Mouse (Mus musculus) liver, adult 10 weeks (tissue): ENCODE data around the gene Abcb8. TPM values are rescaled to one million over a fixed set of nuclear protein-coding genes. Genes with fewer than 3 reads are reported as not detected.

Experiments used
- polyA plus RNA-seq: library from polyadenylated mRNA; stranded (reverse); fragments of 350-450 nt; fragmentation: Illumina TruSeq; extraction: RNeasy Lipid Tissue Mini Kit (QIAGEN cat#74804); gene quantifications from one replicate; pipeline ENCODE4 v1.2.3, GENCODE M21; 2014; ENCODE audit warnings: low read depth, low replicate concordance

Abcb8 gene
- polyA plus RNA-seq = 3.7 TPM

DNA sequence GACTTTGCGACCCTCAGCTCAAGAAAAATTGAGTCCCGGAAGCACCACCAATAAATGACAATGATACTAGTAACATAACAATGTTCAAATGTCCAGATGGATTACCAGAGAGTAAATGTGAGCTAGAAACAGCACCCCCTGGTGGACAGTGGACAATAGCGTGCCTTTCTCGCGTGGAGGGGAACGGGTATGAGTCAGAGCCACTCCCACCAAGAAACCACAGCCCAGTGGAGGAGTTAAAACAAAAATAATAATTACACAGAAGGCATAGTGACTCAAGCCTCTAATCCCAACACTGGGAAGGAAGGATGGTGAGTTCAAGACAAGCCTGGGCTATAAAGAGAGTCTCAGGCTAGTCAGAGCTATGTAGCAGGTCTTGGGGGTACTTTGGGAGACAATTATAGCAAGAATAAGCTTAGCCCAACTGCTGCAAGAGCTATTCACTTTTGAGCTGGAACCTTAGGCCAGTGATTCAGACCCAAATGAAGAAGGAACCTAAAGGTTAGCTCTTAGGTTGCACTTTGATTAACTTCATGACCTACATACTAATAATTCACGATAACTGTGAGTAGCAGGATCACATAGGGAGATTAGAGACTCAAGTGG, at the start of gene Abcb8:
Abcb8 (plus strand) TSS at position 272 of the 606 bp plus-strand sequence.

DNA sequence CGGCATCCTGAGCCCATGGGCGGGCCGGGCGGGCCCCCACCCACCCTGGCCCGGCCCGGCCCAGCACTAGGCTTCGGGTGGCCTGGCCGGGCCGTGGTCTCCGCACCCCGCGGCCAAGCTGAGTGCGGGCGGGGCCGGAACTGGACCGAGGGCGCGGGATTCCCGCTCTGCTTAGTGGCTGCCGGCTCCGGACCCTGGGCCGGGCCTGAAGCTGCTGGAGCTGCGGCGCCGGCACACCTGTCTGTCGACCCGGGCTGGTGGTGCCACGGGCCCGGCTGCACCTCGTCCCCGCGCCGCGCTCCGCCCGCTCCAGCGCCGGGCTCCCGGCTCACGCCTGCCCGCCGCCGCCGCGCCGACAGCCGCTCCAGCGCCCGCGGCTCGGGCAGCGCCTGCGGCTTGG, 42.2 kb upstream of the Abcb8 start, which contains the start of gene Kcnh2:
Kcnh2 (minus strand) TSS at position 327 of the 400 bp plus-strand sequence.

GRCm38 (mm10) chr5:24364508-24364907, 29.0 kb upstream of the Abcb8 start, which contains the start of gene Nos3:
Gene Nos3 (plus strand): TSS chr5:24364810.

GRCm38 (mm10) chr5:24391864-24392263, 1.6 kb upstream of the Abcb8 start, which contains the start of gene Atg9b:
Gene Atg9b (minus strand): TSS chr5:24392143.

DNA sequence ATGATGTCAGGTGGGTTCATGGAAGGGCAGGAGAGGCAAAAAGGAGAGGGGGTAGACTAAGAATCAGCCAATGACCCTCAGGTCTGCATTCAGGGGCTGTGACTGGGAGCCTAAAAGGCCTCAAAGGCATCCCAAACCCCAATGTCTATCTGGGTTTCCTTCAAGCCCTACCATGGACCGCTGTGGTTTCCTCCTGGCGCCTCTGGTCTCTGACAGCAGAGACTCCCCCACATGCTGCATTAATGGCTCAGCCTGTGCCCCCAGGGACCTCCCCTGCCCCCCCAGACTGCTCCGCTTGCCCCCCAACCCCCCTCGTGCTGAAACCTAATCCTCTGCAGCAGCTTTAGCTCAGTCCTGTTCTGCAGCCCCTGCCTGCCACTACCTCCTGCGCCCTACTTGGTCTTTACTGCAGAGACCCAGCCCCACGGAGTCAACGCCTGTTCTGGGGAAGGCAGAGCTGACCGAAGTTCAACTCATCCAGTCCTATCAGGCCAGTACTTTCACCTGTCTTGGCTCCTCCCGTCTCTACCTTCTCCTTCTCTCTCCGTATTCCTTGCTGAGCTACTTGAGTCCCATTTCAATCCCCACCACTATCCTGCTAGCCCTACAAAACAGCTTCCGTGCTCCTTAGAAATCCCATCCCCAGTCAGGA, 19.7 kb downstream of the Abcb8 start, which contains the start of gene Asic3:
Asic3 (plus strand) TSS at position 351 of the 652 bp plus-strand sequence.

GRCm38 (mm10) chr5:24423129-24424003, 29.9 kb downstream of the Abcb8 start, which contains the start of the genes Cdk5 and Slc4a2:
Gene Cdk5 (minus strand): TSS chr5:24423530.
Gene Slc4a2 (plus strand): TSS chr5:24423837.

GRCm38 (mm10) chr5:24444746-24445427, 51.4 kb downstream of the Abcb8 start, which contains the start of gene Fastk:
Gene Fastk (minus strand): TSS chr5:24445287.

GRCm38 (mm10) chr5:24447624-24448298, 54.3 kb downstream of the Abcb8 start, which contains the start of gene Tmub1:
Gene Tmub1 (minus strand): TSS chr5:24447854.

DNA sequence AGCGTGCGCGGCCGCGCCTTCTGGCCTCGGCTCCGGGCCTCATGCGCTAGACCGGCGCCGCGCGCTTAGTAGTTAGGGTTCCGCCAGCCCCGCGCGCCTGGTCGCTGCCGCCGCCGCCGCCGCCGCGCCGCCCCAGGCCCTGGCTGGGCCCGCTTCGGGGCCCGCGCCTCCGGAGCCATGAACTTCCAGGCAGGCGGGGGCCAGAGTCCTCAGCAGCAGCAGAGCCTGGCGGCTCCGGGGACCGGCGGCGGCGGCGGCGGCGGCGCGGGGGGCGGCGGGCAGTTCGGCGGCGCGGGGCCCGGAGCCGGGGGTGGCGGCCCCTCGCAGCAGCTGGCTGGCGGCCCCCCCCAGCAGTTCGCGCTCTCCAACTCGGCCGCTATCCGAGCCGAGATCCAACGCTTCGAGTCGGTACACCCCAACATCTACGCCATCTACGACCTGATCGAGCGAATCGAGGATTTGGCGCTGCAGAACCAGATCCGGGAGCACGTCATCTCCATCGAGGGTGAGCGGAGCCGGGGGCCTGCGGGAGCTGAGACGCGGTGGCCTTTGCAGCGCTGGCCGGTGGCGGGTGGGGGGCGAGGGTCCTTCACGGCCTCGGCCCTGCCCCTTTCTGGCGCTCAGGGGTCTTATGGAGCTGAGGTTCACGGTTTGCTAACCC, 58.7 kb downstream of the Abcb8 start, which contains the start of gene Agap3:
Agap3 (plus strand) TSS at position 148 of the 661 bp plus-strand sequence.

Other genes with a start within 250 kb of the Abcb8 start
- 2.8 TPM for gene Nupl2, start 228.7 kb upstream of the Abcb8 start, polyA plus RNA-seq
- gene Kcnh2, start 42.1 kb upstream of the Abcb8 start, polyA plus RNA-seq = not detected
- gene Nos3, start 28.9 kb upstream of the Abcb8 start, polyA plus RNA-seq = 0.19 TPM
- gene Atg9b, start 1.5 kb upstream of the Abcb8 start, polyA plus RNA-seq = not detected
- gene Asic3, start 19.7 kb downstream of the Abcb8 start, polyA plus RNA-seq = not detected
- gene Cdk5, start 29.9 kb downstream of the Abcb8 start, polyA plus RNA-seq = 11.4 TPM
- gene Slc4a2, start 30.2 kb downstream of the Abcb8 start, polyA plus RNA-seq = 4.2 TPM
- 6.2 TPM for gene Fastk, start 51.6 kb downstream of the Abcb8 start, polyA plus RNA-seq
- gene Tmub1, start 54.2 kb downstream of the Abcb8 start, polyA plus RNA-seq = 0.82 TPM
- gene Agap3, start 58.5 kb downstream of the Abcb8 start, polyA plus RNA-seq = 1.6 TPM
- not detected for gene Gbx1, start 133.5 kb downstream of the Abcb8 start, polyA plus RNA-seq
- not detected for gene Asb10, start 147.3 kb downstream of the Abcb8 start, polyA plus RNA-seq
- gene 4931409K22Rik, start 163.1 kb downstream of the Abcb8 start, polyA plus RNA-seq = not detected
- 7.4 TPM for gene Abcf2, start 183.8 kb downstream of the Abcb8 start, polyA plus RNA-seq
- 0.77 TPM for gene Chpf2, start 193.1 kb downstream of the Abcb8 start, polyA plus RNA-seq
- gene Smarcd3, start 230.7 kb downstream of the Abcb8 start, polyA plus RNA-seq = not detected